Mouse (Mus musculus): ENCODE results near the gene Caskin2.

- no peak for TF ChIP-seq CHD2 (IDR thresholded peaks at IDR 0.05; ENCODE audit: low read depth, low read length)
- TF ChIP-seq HCFC1 (IDR thresholded peaks at IDR 0.05; ENCODE audit: borderline replicate concordance, insufficient read depth, low read length) = no peak
- no peak for TF ChIP-seq MAFK (IDR thresholded peaks at IDR 0.05; ENCODE audit: insufficient read depth, low read depth, low read length)
- no peak for TF ChIP-seq ZNF384 (IDR thresholded peaks at IDR 0.05; ENCODE audit: low read depth, low read length)
These were observed 46.5 kb downstream of the Caskin2 start for GRCm38 (mm10) chr11:115766981-115767380.
